Mouse (Mus musculus): Measurements from ENCODE around the gene Jam2. TPM values are rescaled to one million over a fixed set of nuclear protein-coding genes. Genes with fewer than 3 reads are reported as not detected.

The Jam2 gene
- polyA plus RNA-seq, 1 experiment from 2014 or later: 13.8 TPM

DNA sequence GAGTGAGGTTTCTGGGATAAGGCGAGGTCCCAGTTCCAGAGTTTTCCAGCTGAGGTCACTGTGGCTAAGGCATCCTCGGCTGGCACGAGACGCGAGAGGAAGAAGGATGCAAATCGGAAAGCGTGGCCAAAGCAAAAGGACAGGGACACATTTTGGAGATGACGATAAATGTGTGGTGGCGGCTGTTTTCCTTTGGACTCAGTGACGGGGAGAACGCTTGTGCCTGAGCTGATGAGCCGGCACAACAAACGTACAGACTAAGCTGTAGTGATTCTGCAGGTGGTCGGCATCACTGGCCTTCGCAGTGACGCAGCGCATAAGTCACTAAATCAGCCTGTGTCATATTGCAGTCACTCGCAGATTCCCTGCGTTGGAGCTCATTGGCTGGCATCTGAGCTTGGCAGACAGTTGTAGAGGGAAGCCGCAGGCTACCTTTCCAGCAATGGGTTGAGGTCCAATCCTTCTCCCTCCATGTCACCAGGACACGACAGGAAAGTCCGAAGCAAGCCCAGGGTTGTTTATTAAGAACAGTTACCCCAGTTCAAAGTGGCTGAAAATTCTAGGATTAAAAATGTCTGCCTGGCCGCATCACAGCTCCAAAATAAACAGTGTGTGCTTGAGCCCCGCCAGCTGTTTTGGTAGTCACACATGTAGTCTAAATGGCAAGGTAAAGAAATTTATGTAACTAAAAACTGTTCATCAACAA, 101.2 kb downstream of the Jam2 start:
- ATAC-seq (ENCODE audit: insufficient number of reproducible peaks, low FRiP score, low TSS enrichment, low read depth): no peak
- Histone ChIP-seq H3K36me3 (no peaks in the 10 kb centered on the region), H3K4me1 (no peaks in the 10 kb centered on the region), H3K9me3 (no peaks in the 10 kb centered on the region), H3K4me2 (no peak overlapping the region), H3K4me3 (no peak overlapping the region), H3K27ac (no peak overlapping the region), H3K9ac (no peak overlapping the region), H3K27me3 (no peaks in the 10 kb centered on the region)
- WGBS: 78% methylated on average over 24 of the region's 24 CpGs

Other genes starting within 250 kb of the Jam2 start
- 39.2 and 40.3 TPM in 2 replicates for gene Mrpl39, start 38.4 kb upstream of the Jam2 start, polyA plus RNA-seq (2015; fragmentation: Nextera tagmentation; extraction: Ambion mirVana)
- gene Gabpa, start 60.8 kb downstream of the Jam2 start, polyA plus RNA-seq (2015; fragmentation: Nextera tagmentation; extraction: Ambion mirVana): 30.6 and 32.0 TPM in 2 replicates
- gene Atp5j, start 61.5 kb downstream of the Jam2 start, polyA plus RNA-seq (2015; fragmentation: Nextera tagmentation; extraction: Ambion mirVana): 779 and 787 TPM in 2 replicates

All from limb, embryonic 15.5 days (tissue).